Mouse (Mus musculus): ENCODE data around the gene Hes5. TPM values are rescaled to one million over a fixed set of nuclear protein-coding genes. Genes with fewer than 3 reads are reported as not detected.

The Hes5 gene
- total and polyA plus RNA-seq, 3 experiments, result not detected

DNA sequence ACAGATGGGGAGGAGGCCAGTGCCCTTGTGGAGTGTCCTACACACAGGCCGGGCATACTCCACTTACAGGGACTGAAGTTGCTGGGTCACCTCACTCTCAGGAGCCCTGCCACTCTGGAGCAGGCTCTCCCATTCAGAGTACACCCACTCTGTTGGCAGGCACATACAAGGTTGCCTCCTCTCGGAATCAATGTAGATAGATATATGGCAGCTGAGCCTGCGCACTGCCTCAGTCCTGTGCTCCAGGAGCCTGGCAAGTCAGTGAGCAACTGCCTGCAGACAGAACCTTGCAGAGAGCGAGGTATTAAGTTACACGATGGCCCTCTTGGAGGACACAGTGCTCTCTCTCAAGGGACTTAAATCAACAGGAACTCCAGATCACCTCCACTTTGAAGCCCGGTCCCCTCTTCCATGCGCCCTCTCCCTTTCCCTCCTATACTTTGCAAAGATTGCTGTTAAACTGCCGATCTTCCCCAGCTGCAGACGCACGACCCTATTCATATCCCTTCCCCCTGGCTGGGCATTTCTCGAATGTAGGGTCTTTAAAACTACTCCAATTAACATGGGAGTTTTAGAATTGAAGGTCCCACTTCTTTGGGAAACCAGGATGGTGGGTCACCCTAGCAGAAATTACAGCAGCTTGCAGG, 2.6 kb downstream of the Hes5 start:
- DNase-seq (ENCODE audit: low read depth, low spot score), result peak; percentile 49
- peak overlapping the region; percentile 65 to 92 for H3K4me3 ChIP-seq (ENCODE audit: control insufficient read depth in 1 of 2, insufficient read depth in 1 of 2, low read depth in 2 of 2, low read length in 2 of 2)
- H3K79me2 ChIP-seq (ENCODE audit: control insufficient read depth, insufficient read depth, low read length, poor library complexity), result peaks cover 36% of the 10 kb centered on the region
- H3K27me3 ChIP-seq (ENCODE audit: control insufficient read depth in 1 of 2, insufficient read depth in 2 of 2, low read length in 2 of 2), result peaks cover 0 to 5% of the 10 kb centered on the region in 2 experiments; a peak in 1 of 4 replicates
- TF ChIP-seq NRF1 (IDR thresholded peaks at IDR 0.05; ENCODE audit: insufficient read depth, low read depth, low read length, poor library complexity, severe bottlenecking), result peak; percentile 57
- no peak for TF ChIP-seq TBP (IDR thresholded peaks at IDR 0.05; ENCODE audit: low read depth, low read length)
- 0 out of 2 replicates have a peak, but pooled peaks have one; percentile 8 for TF ChIP-seq MXI1 (IDR thresholded peaks at IDR 0.05; ENCODE audit: low read depth, low read length)
- peaks cover 2 to 15% of the 10 kb centered on the region in 2 experiments for H3K36me3 ChIP-seq (ENCODE audit: control insufficient read depth in 1 of 2, insufficient read depth in 2 of 2, low read length in 2 of 2)
- H3K4me1 ChIP-seq (ENCODE audit: control insufficient read depth in 1 of 2, insufficient read depth in 2 of 2, low read length in 2 of 2), result peaks cover 6 to 18% of the 10 kb centered on the region in 2 experiments; a peak in 3 of 4 replicates
- H3K27ac ChIP-seq (ENCODE audit: control insufficient read depth, low read depth, low read length), result no peak overlapping the region
- peak overlapping the region; percentile 85 for H3K9ac ChIP-seq (ENCODE audit: control insufficient read depth, low read depth, low read length, poor library complexity, severe bottlenecking)
- no peaks in the 10 kb centered on the region for H3K9me3 ChIP-seq (replicated peaks; ENCODE audit: insufficient read depth, low read length)

GRCm38 (mm10) chr4:154963901-154964580, 3.3 kb downstream of the Hes5 start, which contains the start of gene Pank4:
Gene Pank4 (plus strand): TSS chr4:154964123.
- peak within 1 kb of the TSS; percentile 65 to 92 for H3K4me3 ChIP-seq (ENCODE audit: control insufficient read depth in 1 of 2, insufficient read depth in 1 of 2, low read depth in 2 of 2, low read length in 2 of 2)
- H3K79me2 ChIP-seq (ENCODE audit: control insufficient read depth, insufficient read depth, low read length, poor library complexity), result peaks cover 36% of the 10 kb centered on the region
- H3K27me3 ChIP-seq (ENCODE audit: control insufficient read depth in 1 of 2, insufficient read depth in 2 of 2, low read length in 2 of 2), result peaks cover 0 to 5% of the 10 kb centered on the region in 2 experiments; a peak in 1 of 4 replicates
- H3K27ac ChIP-seq (ENCODE audit: control insufficient read depth, low read depth, low read length), result peak within 1 kb of the TSS; percentile 97
- peaks cover 6 to 18% of the 10 kb centered on the region in 2 experiments; a peak in 3 of 4 replicates for H3K4me1 ChIP-seq (ENCODE audit: control insufficient read depth in 1 of 2, insufficient read depth in 2 of 2, low read length in 2 of 2)
- H3K9ac ChIP-seq (ENCODE audit: control insufficient read depth, low read depth, low read length, poor library complexity, severe bottlenecking), result peak within 1 kb of the TSS; percentile 85
- no peaks in the 10 kb centered on the region for H3K9me3 ChIP-seq (replicated peaks; ENCODE audit: insufficient read depth, low read length)
- H3K36me3 ChIP-seq (ENCODE audit: control insufficient read depth in 1 of 2, insufficient read depth in 2 of 2, low read length in 2 of 2), result peaks cover 2 to 15% of the 10 kb centered on the region in 2 experiments
- DNase-seq (ENCODE audit: low read depth, low spot score), result peak; percentile 93
- TF ChIP-seq SIN3A (IDR thresholded peaks at IDR 0.05; ENCODE audit: low read length) (no peak; the same call in 1 of the 2 replicates), CTCF (IDR thresholded peaks at IDR 0.05 in 2 of 3, conservative IDR thresholded peaks at IDR 0.05 in 1 of 3; ENCODE audit: control insufficient read depth in 1 of 3, insufficient read depth in 1 of 3, low read depth in 2 of 3, low read length in 3 of 3, poor library complexity in 1 of 3, severe bottlenecking in 1 of 3) (no peak), NELFE (IDR thresholded peaks at IDR 0.05; ENCODE audit: low read depth, low read length) (peak; percentile 85), KAT2A (conservative IDR thresholded peaks at IDR 0.05; ENCODE audit: low read depth, low read length) (no peak; the same call in 1 of the 2 replicates), ZNF384 (IDR thresholded peaks at IDR 0.05; ENCODE audit: low read depth, low read length) (no peak), EP300 (IDR thresholded peaks at IDR 0.05; ENCODE audit: low read depth in 1 of 2, low read length in 2 of 2) (no peak), CHD1 (IDR thresholded peaks at IDR 0.05; ENCODE audit: low read depth, low read length) (no peak), MXI1 (IDR thresholded peaks at IDR 0.05; ENCODE audit: low read depth, low read length) (peak; percentile 30; the same call in 1 of the 2 replicates), POLR2AphosphoS2 (IDR thresholded peaks at IDR 0.05; ENCODE audit: low read length) (peak; percentile 80), POLR2AphosphoS5 (IDR thresholded peaks at IDR 0.05; ENCODE audit: borderline replicate concordance, low read depth, low read length) (no peak), MEF2A (IDR thresholded peaks at IDR 0.05; ENCODE audit: extremely low read depth, insufficient replicate concordance, low read depth, low read length, poor library complexity, severe bottlenecking) (no peak), ETS1 (IDR thresholded peaks at IDR 0.05; ENCODE audit: low read depth, low read length) (no peak), TCF12 (IDR thresholded peaks at IDR 0.05; ENCODE audit: low read depth, low read length) (peak; percentile 70), MYB (IDR thresholded peaks at IDR 0.05; ENCODE audit: low read depth, low read length) (no peak), GABPA (IDR thresholded peaks at IDR 0.05; ENCODE audit: low read depth, low read length) (no peak), CHD2 (IDR thresholded peaks at IDR 0.05; ENCODE audit: low read length) (no peak), ZC3H11A (IDR thresholded peaks at IDR 0.05; ENCODE audit: low read depth, low read length) (no peak), POLR2A (IDR thresholded peaks at IDR 0.05; ENCODE audit: control insufficient read depth in 1 of 2, insufficient read depth in 1 of 2, low read depth in 1 of 2, low read length in 2 of 2, poor library complexity in 1 of 2) (peak; percentile 69 to 92; a peak in 3 of 4 replicates), GATA1 (IDR thresholded peaks at IDR 0.05; ENCODE audit: low read depth, low read length) (no peak), E2F4 (IDR thresholded peaks at IDR 0.05; ENCODE audit: borderline replicate concordance, low read depth, low read length) (no peak), UBTF (IDR thresholded peaks at IDR 0.05; ENCODE audit: borderline replicate concordance, insufficient read depth, low read depth, low read length) (no peak), MAX (IDR thresholded peaks at IDR 0.05; ENCODE audit: low read length) (no peak; the same call in 1 of the 2 replicates), MYC (IDR thresholded peaks at IDR 0.05; ENCODE audit: low read depth, low read length) (no peak), RAD21 (IDR thresholded peaks at IDR 0.05; ENCODE audit: low read depth, low read length) (no peak), NRF1 (IDR thresholded peaks at IDR 0.05; ENCODE audit: insufficient read depth, low read depth, low read length, poor library complexity, severe bottlenecking) (peak; percentile 49; the same call in 1 of the 2 replicates), JUND (IDR thresholded peaks at IDR 0.05; ENCODE audit: low read depth, low read length) (no peak), ZKSCAN1 (IDR thresholded peaks at IDR 0.05; ENCODE audit: low read depth, low read length) (no peak)

Measured in MEL (cell line).